Mouse (Mus musculus) limb, embryonic 10.5 days (tissue): ENCODE results near the gene 4921504E06Rik. TPM values are rescaled to one million over a fixed set of nuclear protein-coding genes. Genes with fewer than 3 reads are reported as not detected.

Source experiments
- DNase-seq: peaks from one replicate; pipeline ENCODE4 v3.0.0-alpha.2; 2017; ENCODE audit warnings: low spot score
- H3K27ac ChIP-seq: fragments of 300-500 bp; sonication (generic); 2 replicates; pipeline ENCODE4 v1.5.1; 2016; ENCODE audit warnings: mild to moderate bottlenecking
- H3K27me3 ChIP-seq: fragments of 300-500 bp; sonication (generic); 2 replicates; pipeline ENCODE4 v1.6.1; 2016; ENCODE audit warnings: low read depth, mild to moderate bottlenecking; ENCODE audit not compliant: poor library complexity, severe bottlenecking
- H3K36me3 ChIP-seq: fragments of 300-500 bp; sonication (generic); 2 replicates; pipeline ENCODE4 v1.6.1; 2016; ENCODE audit warnings: mild to moderate bottlenecking, moderate library complexity
- H3K4me1 ChIP-seq: fragments of 300-500 bp; sonication (generic); 2 replicates; pipeline ENCODE4 v1.6.1; 2016
- H3K4me3 ChIP-seq: fragments of 300-500 bp; sonication (generic); 2 replicates; pipeline ENCODE4 v1.5.1; 2016; ENCODE audit warnings: mild to moderate bottlenecking, moderate library complexity
- H3K9me3 ChIP-seq: fragments of 300-500 bp; sonication (generic); replicated peaks from 2 replicates; pipeline ENCODE4 v1.6.1; 2016; ENCODE audit warnings: mild to moderate bottlenecking
- WGBS: fragments of 180-500 bp; shearing (Covaris S2); methylation state at CpG from one replicate; pipeline ENCODE4 v1.1.7; 2016; 5-methylcytosine and 5-hydroxymethylcytosine counted together
- polyA plus RNA-seq: library from polyadenylated mRNA; unstranded; fragments of >200 nt; fragmentation: Nextera tagmentation; extraction: Ambion mirVana; gene quantifications from 2 replicates; pipeline ENCODE4 v1.2.1, GENCODE M21; 2016

4921504E06Rik gene
- polyA plus RNA-seq, 1 experiment from 2014 or later = not detected

DNA sequence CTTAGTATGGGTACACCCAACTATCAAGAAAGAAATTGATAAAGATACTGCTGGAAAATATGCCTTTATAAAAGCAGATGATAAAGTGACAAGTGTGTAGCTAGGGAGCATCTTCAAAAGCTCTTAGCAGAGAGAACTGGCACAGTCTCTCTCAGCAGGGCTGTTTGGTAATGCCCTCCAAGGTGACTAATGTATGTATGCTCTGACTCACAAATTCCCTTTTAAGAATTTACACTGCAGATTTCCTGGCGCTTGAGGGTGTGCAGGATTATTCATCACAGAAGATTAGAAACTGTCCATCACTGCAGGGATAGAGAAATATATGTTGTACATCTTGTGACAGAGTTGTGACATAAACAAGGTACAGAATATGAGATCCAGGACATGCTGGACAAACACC is 12.8 kb downstream of the 4921504E06Rik start:
- Histone ChIP-seq H3K4me1 (no peaks in the 10 kb centered on the region), H3K27me3 (no peaks in the 10 kb centered on the region), H3K9me3 (no peaks in the 10 kb centered on the region), H3K4me3 (no peak overlapping the region), H3K27ac (no peak overlapping the region), H3K36me3 (no peaks in the 10 kb centered on the region)
- 74% methylated on average over 1 of the region's 1 CpGs for WGBS
- DNase-seq = no peak

DNA sequence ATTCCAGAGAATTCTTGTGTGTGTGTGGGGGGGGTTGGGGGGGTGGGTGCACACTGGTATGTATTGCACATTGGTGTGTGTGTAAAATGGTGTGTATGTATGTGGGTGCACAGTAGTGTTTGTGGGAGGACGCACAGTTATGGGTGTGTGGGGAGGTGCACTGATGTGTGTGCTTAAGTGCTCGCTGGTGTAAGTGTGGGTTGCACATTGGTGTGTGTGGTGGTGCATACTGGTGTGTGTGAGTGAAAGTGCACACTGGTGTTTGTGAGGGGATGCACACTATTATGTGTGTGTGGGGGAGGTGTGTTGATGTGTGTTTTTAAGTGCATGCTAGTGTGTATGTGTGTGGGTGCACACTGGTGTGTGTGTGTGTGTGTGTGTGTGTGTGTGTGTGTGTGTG is 24.3 kb downstream of the 4921504E06Rik start:
- no peak for DNase-seq
- Histone ChIP-seq H3K4me3 (no peak overlapping the region), H3K27ac (no peak overlapping the region), H3K4me1 (no peaks in the 10 kb centered on the region), H3K36me3 (no peaks in the 10 kb centered on the region), H3K9me3 (no peaks in the 10 kb centered on the region), H3K27me3 (no peaks in the 10 kb centered on the region)
- WGBS = 89% methylated on average over 2 of the region's 2 CpGs

DNA sequence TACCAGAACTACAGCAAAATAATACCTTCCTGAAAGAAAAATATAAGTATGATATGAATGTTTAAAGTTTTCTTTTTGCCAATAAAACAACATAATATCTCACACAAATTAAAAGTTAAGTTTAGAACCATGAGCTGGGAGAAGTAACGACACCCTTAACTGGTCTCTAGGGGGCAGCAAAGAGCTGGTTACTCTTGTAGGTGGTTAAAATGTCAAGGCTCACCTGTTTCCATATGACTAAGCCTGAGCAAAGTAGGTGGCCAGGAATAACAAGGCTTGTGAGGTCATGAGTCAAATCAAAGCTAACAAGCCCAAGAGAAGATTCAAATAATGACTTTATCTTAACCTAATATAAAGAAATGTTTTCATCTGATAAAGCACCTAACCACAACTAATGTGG is 24.9 kb downstream of the 4921504E06Rik start:
- Histone ChIP-seq H3K27ac (no peak overlapping the region), H3K9me3 (no peaks in the 10 kb centered on the region), H3K36me3 (no peaks in the 10 kb centered on the region), H3K4me3 (no peak overlapping the region), H3K27me3 (no peaks in the 10 kb centered on the region), H3K4me1 (no peaks in the 10 kb centered on the region)
- WGBS = 0% methylated on average over 1 of the region's 1 CpGs
- DNase-seq = peak; percentile 50

GRCm38 (mm10) chr2:19524071-19524470 is 29.6 kb downstream of the 4921504E06Rik start:
- Histone ChIP-seq H3K36me3 (no peaks in the 10 kb centered on the region), H3K4me1 (no peaks in the 10 kb centered on the region), H3K4me3 (no peak overlapping the region), H3K27me3 (peaks cover 16% of the 10 kb centered on the region), H3K9me3 (no peaks in the 10 kb centered on the region), H3K27ac (no peak overlapping the region)
- DNase-seq = no peak
- 82% methylated on average over 5 of the region's 5 CpGs for WGBS

GRCm38 (mm10) chr2:19521662-19522061 is 32.1 kb downstream of the 4921504E06Rik start:
- Histone ChIP-seq H3K36me3 (no peaks in the 10 kb centered on the region), H3K27me3 (peaks cover 21% of the 10 kb centered on the region), H3K9me3 (no peaks in the 10 kb centered on the region), H3K4me3 (no peak overlapping the region), H3K27ac (no peak overlapping the region), H3K4me1 (no peaks in the 10 kb centered on the region)
- DNase-seq = peak; percentile 32
- 30% methylated on average over 7 of the region's 7 CpGs for WGBS

DNA sequence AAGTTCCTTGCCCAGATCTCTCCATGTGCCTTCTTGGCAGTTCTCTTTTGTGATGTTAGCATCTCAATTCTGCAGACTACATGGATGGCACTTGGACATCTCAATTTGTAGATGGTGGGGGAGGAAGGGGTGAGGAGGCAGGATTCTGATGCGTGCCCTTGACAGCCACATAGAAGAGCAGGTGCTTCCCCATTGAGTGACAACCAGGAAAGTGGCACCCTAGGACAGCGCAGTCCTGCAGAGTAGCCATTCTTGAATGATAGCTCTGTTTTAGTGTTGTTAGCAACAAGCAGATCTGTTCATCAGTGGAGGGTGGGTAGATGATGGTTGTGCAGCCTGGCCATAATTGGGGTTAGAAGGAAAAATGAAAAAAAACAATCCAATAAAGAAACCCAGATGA is 33.1 kb downstream of the 4921504E06Rik start:
- Histone ChIP-seq H3K27me3 (peaks cover 21% of the 10 kb centered on the region), H3K27ac (no peak overlapping the region), H3K4me1 (no peaks in the 10 kb centered on the region), H3K4me3 (no peak overlapping the region), H3K36me3 (no peaks in the 10 kb centered on the region), H3K9me3 (no peaks in the 10 kb centered on the region)
- no peak for DNase-seq
- 80% methylated on average over 2 of the region's 2 CpGs for WGBS

- Histone ChIP-seq H3K36me3 (no peaks in the 10 kb centered on the region), H3K9me3 (no peaks in the 10 kb centered on the region), H3K27me3 (peaks cover 21% of the 10 kb centered on the region), H3K4me3 (no peak overlapping the region), H3K27ac (no peak overlapping the region), H3K4me1 (no peaks in the 10 kb centered on the region)
- DNase-seq = peak; percentile 55
- 9% methylated on average over 7 of the region's 7 CpGs for WGBS
These were observed 33.9 kb downstream of the 4921504E06Rik start for GRCm38 (mm10) chr2:19519768-19520167.

DNA sequence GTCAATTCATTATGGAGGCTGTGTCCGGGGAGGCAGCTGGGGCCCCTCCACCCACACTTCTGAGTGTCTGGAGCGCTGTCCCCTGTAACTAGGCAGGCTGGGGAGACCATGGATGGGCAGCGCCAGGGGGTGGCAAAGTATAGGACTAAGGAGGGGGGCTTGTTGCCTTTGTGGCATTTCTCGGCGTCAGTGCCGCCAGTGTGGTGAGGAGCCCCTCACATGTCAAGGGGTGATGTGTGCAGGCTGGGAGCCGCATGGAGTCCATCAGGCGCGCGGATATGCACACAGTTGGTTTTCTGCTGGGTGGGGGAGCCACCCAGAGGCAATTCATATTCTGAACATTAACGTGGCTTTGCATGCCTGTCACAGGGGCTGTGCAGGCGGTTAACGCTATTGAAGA is 35.8 kb downstream of the 4921504E06Rik start:
- Histone ChIP-seq H3K4me1 (no peaks in the 10 kb centered on the region), H3K4me3 (no peak overlapping the region), H3K27ac (no peak overlapping the region), H3K36me3 (no peaks in the 10 kb centered on the region), H3K27me3 (peaks cover 21% of the 10 kb centered on the region), H3K9me3 (no peaks in the 10 kb centered on the region)
- no peak for DNase-seq
- WGBS = 60% methylated on average over 13 of the region's 13 CpGs

GRCm38 (mm10) chr2:19512381-19512780 is 41.3 kb downstream of the 4921504E06Rik start:
- no peaks in the 10 kb centered on the region for H3K9me3 ChIP-seq
- H3K4me1 ChIP-seq = no peaks in the 10 kb centered on the region
- no peak for DNase-seq
- no peaks in the 10 kb centered on the region for H3K27me3 ChIP-seq
- no peaks in the 10 kb centered on the region for H3K36me3 ChIP-seq
- no peak overlapping the region for H3K27ac ChIP-seq
- 76% methylated on average over 5 of the region's 5 CpGs for WGBS
- H3K4me3 ChIP-seq = no peak overlapping the region

DNA sequence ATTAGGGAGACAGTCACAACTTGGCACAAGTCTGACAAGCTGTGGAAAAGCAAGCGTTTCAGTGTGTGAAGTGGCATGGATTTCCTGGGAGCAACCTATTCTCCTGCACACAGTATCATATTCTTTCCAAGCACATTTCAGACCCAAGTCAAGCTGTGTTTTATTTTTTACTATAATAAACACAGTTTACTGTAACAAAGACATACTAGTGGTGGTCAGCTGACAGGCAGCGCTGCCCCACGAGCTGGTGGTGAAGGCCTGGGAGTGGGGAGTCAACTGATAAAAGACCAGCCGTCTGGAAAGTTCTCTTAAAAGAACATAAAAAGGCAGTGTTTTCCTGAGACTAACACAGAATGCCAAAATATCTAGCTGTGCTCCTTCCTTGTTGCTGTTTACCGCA is 42.7 kb downstream of the 4921504E06Rik start:
- Histone ChIP-seq H3K27me3 (no peaks in the 10 kb centered on the region), H3K9me3 (no peaks in the 10 kb centered on the region), H3K4me1 (no peaks in the 10 kb centered on the region), H3K4me3 (no peak overlapping the region), H3K27ac (no peak overlapping the region), H3K36me3 (no peaks in the 10 kb centered on the region)
- WGBS = 66% methylated on average over 5 of the region's 5 CpGs
- DNase-seq = no peak

- Histone ChIP-seq H3K27me3 (no peaks in the 10 kb centered on the region), H3K4me1 (no peaks in the 10 kb centered on the region), H3K27ac (no peak overlapping the region), H3K4me3 (no peak overlapping the region), H3K9me3 (no peaks in the 10 kb centered on the region), H3K36me3 (no peaks in the 10 kb centered on the region)
- WGBS = 97% methylated on average over 1 of the region's 1 CpGs
- no peak for DNase-seq
These were observed 48.0 kb downstream of the 4921504E06Rik start for GRCm38 (mm10) chr2:19505744-19506143.

- H3K4me1 ChIP-seq = no peaks in the 10 kb centered on the region
- no peak overlapping the region for H3K27ac ChIP-seq
- H3K4me3 ChIP-seq = no peak overlapping the region
- H3K9me3 ChIP-seq = no peaks in the 10 kb centered on the region
- no peak for DNase-seq
- H3K27me3 ChIP-seq = no peaks in the 10 kb centered on the region
- H3K36me3 ChIP-seq = no peaks in the 10 kb centered on the region
- 76% methylated on average over 3 of the region's 3 CpGs for WGBS
These were observed 63.5 kb downstream of the 4921504E06Rik start for GRCm38 (mm10) chr2:19490262-19490661.

GRCm38 (mm10) chr2:19461940-19462339 is 91.8 kb downstream of the 4921504E06Rik start:
- Histone ChIP-seq H3K4me1 (no peaks in the 10 kb centered on the region), H3K27ac (no peak overlapping the region), H3K27me3 (peaks cover 37% of the 10 kb centered on the region), H3K4me3 (no peak overlapping the region), H3K9me3 (no peaks in the 10 kb centered on the region), H3K36me3 (no peaks in the 10 kb centered on the region)
- 51% methylated on average over 2 of the region's 2 CpGs for WGBS
- DNase-seq = no peak

DNA sequence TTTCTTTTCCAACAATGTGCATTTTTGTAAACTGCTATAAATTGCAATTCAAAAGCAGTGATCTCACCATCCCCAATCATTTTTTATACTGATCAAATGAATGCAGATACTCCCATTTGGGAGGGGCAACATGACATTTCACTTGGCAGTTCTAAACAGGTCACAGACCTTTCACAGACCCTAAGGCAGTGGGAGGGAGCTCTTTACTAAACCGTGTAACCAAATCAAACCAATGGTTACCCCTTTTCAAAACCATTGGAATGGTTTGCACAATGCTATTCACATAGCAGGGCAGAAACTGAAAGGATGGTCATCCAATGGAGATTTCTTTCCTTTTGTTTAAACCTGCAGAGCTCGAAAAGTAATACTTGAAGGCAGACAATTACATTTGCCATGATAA is 94.9 kb downstream of the 4921504E06Rik start:
- Histone ChIP-seq H3K4me1 (peaks cover 31% of the 10 kb centered on the region), H3K4me3 (no peak overlapping the region), H3K36me3 (no peaks in the 10 kb centered on the region), H3K27ac (no peak overlapping the region), H3K9me3 (no peaks in the 10 kb centered on the region), H3K27me3 (peaks cover 69% of the 10 kb centered on the region)
- DNase-seq = no peak
- 59% methylated on average over 2 of the region's 2 CpGs for WGBS
